Mouse (Mus musculus): ENCODE results near the gene Zfp719. TPM values are rescaled to one million over a fixed set of nuclear protein-coding genes. Genes with fewer than 3 reads are reported as not detected.

Gene Zfp719
- 8.5 and 8.6 TPM in 2 replicates for polyA plus RNA-seq (2016; fragmentation: Nextera tagmentation; extraction: Ambion mirVana)

- peaks cover 12% of the 10 kb centered on the region for H3K36me3 ChIP-seq
- H3K27me3 ChIP-seq (replicated peaks), result no peaks in the 10 kb centered on the region
- peak within 1 kb of the TSS; percentile 79 for H3K27ac ChIP-seq (ENCODE audit: poor library complexity, severe bottlenecking)
- H3K9ac ChIP-seq, result peak within 1 kb of the TSS; percentile 85
- H3K4me1 ChIP-seq (replicated peaks), result peaks cover 18% of the 10 kb centered on the region
- peak within 1 kb of the TSS; percentile 77 for H3K4me2 ChIP-seq
- ATAC-seq (ENCODE audit: insufficient number of reproducible peaks, low FRiP score), result peak; percentile 95
- WGBS, result under 1% methylated on average over 37 of the region's 37 CpGs
- peak within 1 kb of the TSS; percentile 79 for H3K4me3 ChIP-seq
- no peaks in the 10 kb centered on the region for H3K9me3 ChIP-seq (replicated peaks)
Observed at GRCm38 (mm10) chr7:43579440-43580171, at the start of gene Zfp719. Gene Zfp719, plus strand, starts transcription at chr7:43579610.

- Histone ChIP-seq H3K27ac (ENCODE audit: poor library complexity, severe bottlenecking) (no peak overlapping the region), H3K4me1 (replicated peaks) (no peaks in the 10 kb centered on the region), H3K4me3 (no peak overlapping the region), H3K27me3 (replicated peaks) (no peaks in the 10 kb centered on the region), H3K9ac (no peak overlapping the region), H3K36me3 (no peaks in the 10 kb centered on the region), H3K9me3 (replicated peaks) (0 out of 2 replicates have a peak, but pooled peaks cover 5% of the 10 kb centered on the region), H3K4me2 (no peak overlapping the region)
- no peak for ATAC-seq (ENCODE audit: insufficient number of reproducible peaks, low FRiP score)
- WGBS, result 69% methylated on average over 8 of the region's 8 CpGs
Observed at GRCm38 (mm10) chr7:43530216-43530785, 49.1 kb upstream of the Zfp719 start.

- H3K36me3 ChIP-seq, result no peaks in the 10 kb centered on the region
- WGBS, result 79% methylated on average over 9 of the region's 9 CpGs
- no peak overlapping the region for H3K4me3 ChIP-seq
- no peak for ATAC-seq (ENCODE audit: insufficient number of reproducible peaks, low FRiP score)
- no peak overlapping the region for H3K4me2 ChIP-seq
- no peak overlapping the region for H3K9ac ChIP-seq
- H3K9me3 ChIP-seq (replicated peaks), result 0 out of 2 replicates have a peak, but pooled peaks cover 5% of the 10 kb centered on the region
- no peak overlapping the region for H3K27ac ChIP-seq (ENCODE audit: poor library complexity, severe bottlenecking)
- H3K4me1 ChIP-seq (replicated peaks), result no peaks in the 10 kb centered on the region
- H3K27me3 ChIP-seq (replicated peaks), result no peaks in the 10 kb centered on the region
Observed at GRCm38 (mm10) chr7:43532936-43533505, 46.4 kb upstream of the Zfp719 start.

- no peaks in the 10 kb centered on the region for H3K4me1 ChIP-seq (replicated peaks)
- H3K4me3 ChIP-seq, result no peak overlapping the region
- no peaks in the 10 kb centered on the region for H3K27me3 ChIP-seq (replicated peaks)
- H3K27ac ChIP-seq (ENCODE audit: poor library complexity, severe bottlenecking), result no peak overlapping the region
- 0 out of 2 replicates have a peak, but pooled peaks cover 5% of the 10 kb centered on the region for H3K9me3 ChIP-seq (replicated peaks)
- H3K4me2 ChIP-seq, result no peak overlapping the region
- H3K9ac ChIP-seq, result no peak overlapping the region
- ATAC-seq (ENCODE audit: insufficient number of reproducible peaks, low FRiP score), result no peak
- no peaks in the 10 kb centered on the region for H3K36me3 ChIP-seq
- 59% methylated on average over 4 of the region's 4 CpGs for WGBS
Observed at GRCm38 (mm10) chr7:43538524-43538923, 40.9 kb upstream of the Zfp719 start.

GRCm38 (mm10) chr7:43544225-43544977 lies 35.0 kb upstream of the Zfp719 start, which contains the start of gene Cd33:
Gene Cd33, minus strand, starts transcription at chr7:43544428.
- Histone ChIP-seq H3K27ac (ENCODE audit: poor library complexity, severe bottlenecking) (no peak within 1 kb of the TSS), H3K4me2 (no peak within 1 kb of the TSS), H3K9me3 (replicated peaks) (no peaks in the 10 kb centered on the region), H3K4me1 (replicated peaks) (no peaks in the 10 kb centered on the region), H3K4me3 (no peak within 1 kb of the TSS), H3K9ac (no peak within 1 kb of the TSS), H3K36me3 (no peaks in the 10 kb centered on the region), H3K27me3 (replicated peaks) (no peaks in the 10 kb centered on the region)
- 72% methylated on average over 7 of the region's 7 CpGs for WGBS
- no peak for ATAC-seq (ENCODE audit: insufficient number of reproducible peaks, low FRiP score)

- no peaks in the 10 kb centered on the region for H3K36me3 ChIP-seq
- no peak for ATAC-seq (ENCODE audit: insufficient number of reproducible peaks, low FRiP score)
- WGBS, result 63% methylated on average over 7 of the region's 7 CpGs
- H3K4me1 ChIP-seq (replicated peaks), result no peaks in the 10 kb centered on the region
- H3K4me2 ChIP-seq, result no peak overlapping the region
- no peak overlapping the region for H3K9ac ChIP-seq
- H3K4me3 ChIP-seq, result no peak overlapping the region
- H3K9me3 ChIP-seq (replicated peaks), result no peaks in the 10 kb centered on the region
- H3K27me3 ChIP-seq (replicated peaks), result no peaks in the 10 kb centered on the region
- no peak overlapping the region for H3K27ac ChIP-seq (ENCODE audit: poor library complexity, severe bottlenecking)
Observed at GRCm38 (mm10) chr7:43545656-43546545, 33.5 kb upstream of the Zfp719 start.

GRCm38 (mm10) chr7:43547666-43548065 lies 31.7 kb upstream of the Zfp719 start:
- Histone ChIP-seq H3K9ac (no peak overlapping the region), H3K9me3 (replicated peaks) (no peaks in the 10 kb centered on the region), H3K36me3 (no peaks in the 10 kb centered on the region), H3K4me1 (replicated peaks) (no peaks in the 10 kb centered on the region), H3K4me3 (no peak overlapping the region), H3K4me2 (no peak overlapping the region), H3K27ac (ENCODE audit: poor library complexity, severe bottlenecking) (no peak overlapping the region), H3K27me3 (replicated peaks) (no peaks in the 10 kb centered on the region)
- ATAC-seq (ENCODE audit: insufficient number of reproducible peaks, low FRiP score), result no peak
- WGBS, result 32% methylated on average over 5 of the region's 5 CpGs

- Histone ChIP-seq H3K4me3 (no peak overlapping the region), H3K9me3 (replicated peaks) (no peaks in the 10 kb centered on the region), H3K9ac (no peak overlapping the region), H3K27ac (ENCODE audit: poor library complexity, severe bottlenecking) (no peak overlapping the region), H3K27me3 (replicated peaks) (no peaks in the 10 kb centered on the region), H3K36me3 (no peaks in the 10 kb centered on the region), H3K4me2 (no peak overlapping the region), H3K4me1 (replicated peaks) (no peaks in the 10 kb centered on the region)
- WGBS, result 73% methylated on average over 4 of the region's 4 CpGs
- no peak for ATAC-seq (ENCODE audit: insufficient number of reproducible peaks, low FRiP score)
Observed at GRCm38 (mm10) chr7:43548206-43548605, 31.2 kb upstream of the Zfp719 start.

GRCm38 (mm10) chr7:43553153-43553552 lies 26.3 kb upstream of the Zfp719 start:
- ATAC-seq (ENCODE audit: insufficient number of reproducible peaks, low FRiP score), result no peak
- 71% methylated on average over 4 of the region's 4 CpGs for WGBS
- no peaks in the 10 kb centered on the region for H3K9me3 ChIP-seq (replicated peaks)
- H3K4me2 ChIP-seq, result no peak overlapping the region
- H3K9ac ChIP-seq, result no peak overlapping the region
- no peaks in the 10 kb centered on the region; the same call in 1 of the 2 replicates for H3K4me1 ChIP-seq (replicated peaks)
- no peaks in the 10 kb centered on the region for H3K36me3 ChIP-seq
- no peak overlapping the region for H3K27ac ChIP-seq (ENCODE audit: poor library complexity, severe bottlenecking)
- H3K27me3 ChIP-seq (replicated peaks), result no peaks in the 10 kb centered on the region
- H3K4me3 ChIP-seq, result no peak overlapping the region

- Histone ChIP-seq H3K9ac (no peak overlapping the region), H3K4me1 (replicated peaks) (no peaks in the 10 kb centered on the region; the same call in 1 of the 2 replicates), H3K4me2 (no peak overlapping the region), H3K27ac (ENCODE audit: poor library complexity, severe bottlenecking) (no peak overlapping the region), H3K9me3 (replicated peaks) (no peaks in the 10 kb centered on the region), H3K4me3 (no peak overlapping the region), H3K27me3 (replicated peaks) (no peaks in the 10 kb centered on the region), H3K36me3 (no peaks in the 10 kb centered on the region)
- ATAC-seq (ENCODE audit: insufficient number of reproducible peaks, low FRiP score), result no peak
- WGBS, result 44% methylated on average over 3 of the region's 3 CpGs
Observed at GRCm38 (mm10) chr7:43554550-43554949, 24.9 kb upstream of the Zfp719 start.

All from heart, embryonic 12.5 days (tissue).